Mouse (Mus musculus) adrenal gland, postnatal 4 days (tissue): ENCODE measurements around the gene Dnajb12. TPM values are rescaled to one million over a fixed set of nuclear protein-coding genes. Genes with fewer than 3 reads are reported as not detected.

Source experiments
- DNase-seq, 2 experiments: peaks; one replicate each; pipeline ENCODE4 v3.0.0; 2021 to 2022; ENCODE audit warnings: low spot score in 2 of 2, mixed read lengths in 2 of 2
- total RNA-seq, 2 experiments: library from RNA; stranded (reverse); gene quantifications; 2 replicates each; pipeline ENCODE4 v1.2.3; 2021

Gene Dnajb12
- total RNA-seq, 2 experiments from 2014 or later, result 63.9 to 66.3 TPM

DNA sequence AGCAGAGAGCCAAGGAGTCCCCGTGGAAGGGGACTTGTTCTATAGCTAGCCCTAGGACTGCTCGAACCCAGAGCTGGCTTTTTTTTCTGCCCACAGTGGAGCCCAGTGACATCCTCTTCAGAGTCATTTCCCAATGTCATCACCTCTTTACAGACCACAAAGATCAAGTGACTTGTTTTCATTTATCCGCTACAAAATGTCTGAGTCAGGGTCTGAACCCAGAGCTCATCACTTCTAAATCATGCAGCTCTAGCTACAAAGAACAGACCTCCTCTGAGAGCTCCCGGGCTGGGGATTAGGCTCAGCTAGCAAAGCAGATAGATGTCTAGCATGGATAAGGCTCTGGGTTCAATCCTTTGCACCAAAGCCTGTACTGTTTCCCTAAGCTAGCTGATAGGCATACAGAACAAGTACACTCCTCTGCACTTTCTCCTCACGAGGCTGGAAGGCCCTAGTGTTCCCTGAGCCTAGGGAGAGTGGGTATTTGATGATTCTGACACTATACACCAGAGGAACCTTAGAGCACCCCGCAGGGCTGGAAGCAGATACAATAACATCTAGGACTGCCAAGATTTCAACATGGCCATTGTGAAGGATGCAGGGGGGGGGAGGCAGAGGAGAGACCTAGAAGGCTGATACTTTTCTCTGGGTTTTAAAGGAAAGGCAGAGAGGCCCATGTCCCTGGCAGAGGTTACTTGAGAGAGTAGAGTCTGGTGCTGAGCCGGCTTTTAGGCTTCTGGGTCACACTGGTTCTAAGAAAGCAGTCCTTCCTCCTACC is 68.1 kb downstream of the Dnajb12 start:
- no peak for DNase-seq

DNA sequence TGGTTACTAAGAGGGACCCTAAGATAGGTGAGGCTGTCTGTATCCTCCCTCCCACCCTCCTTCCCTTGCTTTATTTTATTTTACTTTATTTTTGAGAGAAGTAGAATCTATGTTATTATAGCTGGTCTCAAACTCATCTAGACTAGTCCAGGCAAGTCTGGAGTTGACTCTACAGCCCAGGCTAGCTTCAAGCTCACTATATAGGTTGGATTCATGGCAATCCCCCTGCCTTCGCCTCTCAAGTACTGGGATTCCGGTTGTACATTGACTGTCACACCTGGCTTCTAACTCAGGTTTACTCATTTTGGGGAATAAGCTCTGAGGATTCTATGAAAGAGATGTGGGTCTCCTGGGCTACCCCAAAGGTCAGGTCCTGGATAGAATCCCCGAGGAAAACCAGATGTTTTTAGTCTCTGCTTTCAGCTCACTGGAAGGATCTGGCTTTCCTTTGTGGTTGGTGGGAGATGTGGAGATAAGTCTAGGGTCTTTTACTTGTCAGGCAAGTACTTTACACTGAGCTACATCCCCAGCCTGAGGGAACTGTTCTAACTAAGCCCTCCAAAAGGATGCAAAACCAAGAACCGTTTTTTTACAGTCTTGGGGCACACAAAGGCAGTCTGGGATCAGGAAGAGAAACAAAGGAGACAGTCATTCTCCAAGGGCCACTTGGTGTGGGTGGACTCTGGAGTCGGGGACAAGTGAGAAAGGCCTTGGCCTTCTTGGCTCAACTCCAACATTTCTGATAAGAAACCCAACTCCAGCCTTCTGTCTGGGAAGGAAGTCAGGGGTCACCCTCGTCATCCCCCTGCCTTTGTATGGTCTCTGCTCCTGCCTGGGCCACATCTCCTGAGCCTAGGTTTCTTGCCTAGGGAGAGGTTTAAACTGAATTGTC is 69.3 kb downstream of the Dnajb12 start:
- no peak for DNase-seq

Other genes starting within 250 kb of the Dnajb12 start
- gene Micu1, start 177.1 kb upstream of the Dnajb12 start, total RNA-seq, result 10 to 100 TPM; 61.1 to 64.4 TPM
- 10 to 100 TPM; 59.7 to 80.6 TPM for gene Ddit4, start 72.3 kb downstream of the Dnajb12 start, total RNA-seq
- 10 to 100 TPM; 35.7 to 38.0 TPM for gene Ascc1, start 123.2 kb downstream of the Dnajb12 start, total RNA-seq
- 10 to 100 TPM; 82.2 to 88.4 TPM for gene Anapc16, start 123.6 kb downstream of the Dnajb12 start, total RNA-seq
- gene Spock2, start 226.7 kb downstream of the Dnajb12 start, total RNA-seq, result 10 to 100 TPM; 43.4 to 47.2 TPM